Mouse (Mus musculus) lung, postnatal 0 days (tissue): ENCODE data around the gene Cbx3.

Experiments
- CTCF ChIP-seq: IDR thresholded peaks from 2 replicates; pipeline ENCODE4 v1.5.1; 2016; ENCODE audit warnings: antibody characterized with exemption, mild to moderate bottlenecking
- EP300 ChIP-seq: IDR thresholded peaks from 2 replicates; pipeline ENCODE4 v1.6.1; 2016; ENCODE audit warnings: antibody characterized with exemption, mild to moderate bottlenecking, control low read depth

GRCm38 (mm10) chr6:51524321-51524931 is 54.3 kb downstream of the Cbx3 start:
- TF ChIP-seq CTCF (no peak), EP300 (no peak)
